22 mouse cellular contexts compared by ENCODE assay signal in genomic region chr3:84074777-84075176, GRCm38 (mm10).
"Had no signal": no experiment of that assay in that cellular context is flagged by ENCODE, and none has a peak within 500 bp of the region (broad histone marks: within the 10 kb centered on the region; RNA-seq: fewer than 3 reads in every experiment).

No protein-coding gene starts in this region.

- H3K27ac ChIP-seq: intestine, embryonic 15.5 days; layer of hippocampus, adult 2 months; limb, embryonic 12.5 days; limb, embryonic 15.5 days; liver, embryonic 14.5 days; macrophage; midbrain, embryonic 12.5 days; midbrain, embryonic 15.5 days; neural tube, embryonic 12.5 days; neural tube, embryonic 15.5 days had no signal

- H3K36me3 ChIP-seq: intestine, embryonic 15.5 days; limb, embryonic 12.5 days; limb, embryonic 15.5 days; midbrain, embryonic 12.5 days; midbrain, embryonic 15.5 days; neural tube, embryonic 12.5 days; neural tube, embryonic 15.5 days had no signal

- DNase-seq: kidney, adult 18-20 months; kidney, adult 9 months; kidney, postnatal 14 days; layer of hippocampus, adult 9-11 months; left cerebral cortex, postnatal 4 days; lung, adult 2 months; retina, postnatal 1 day; thymus, adult 2 months; thymus, postnatal 14 days; thymus, postnatal 4 days had no signal

- H3K4me1 ChIP-seq: intestine, embryonic 15.5 days; limb, embryonic 12.5 days; limb, embryonic 15.5 days; midbrain, embryonic 12.5 days; midbrain, embryonic 15.5 days; neural tube, embryonic 15.5 days had no signal

- ATAC-seq: lung, postnatal 0 days; midbrain, embryonic 15.5 days had no signal

- H3K4me2 ChIP-seq: intestine, embryonic 15.5 days; limb, embryonic 12.5 days; limb, embryonic 15.5 days; liver, embryonic 11.5 days; midbrain, embryonic 12.5 days; midbrain, embryonic 15.5 days; neural tube, embryonic 12.5 days; neural tube, embryonic 15.5 days had no signal

- H3K9me3 ChIP-seq: intestine, embryonic 15.5 days; limb, embryonic 12.5 days; limb, embryonic 15.5 days; midbrain, embryonic 12.5 days; midbrain, embryonic 15.5 days; neural tube, embryonic 15.5 days had no signal

- H3K27me3 ChIP-seq: intestine, embryonic 15.5 days; limb, embryonic 12.5 days; limb, embryonic 15.5 days; midbrain, embryonic 12.5 days; midbrain, embryonic 15.5 days; neural tube, embryonic 12.5 days; neural tube, embryonic 15.5 days had no signal

- H3K9ac ChIP-seq: intestine, embryonic 15.5 days; limb, embryonic 12.5 days; limb, embryonic 15.5 days; liver, embryonic 14.5 days; midbrain, embryonic 12.5 days; midbrain, embryonic 15.5 days; neural tube, embryonic 12.5 days; neural tube, embryonic 15.5 days had no signal

- H3K4me3 ChIP-seq: intestine, embryonic 15.5 days; layer of hippocampus, adult 2 months; limb, embryonic 12.5 days; limb, embryonic 15.5 days; midbrain, embryonic 12.5 days; midbrain, embryonic 15.5 days; neural tube, embryonic 12.5 days; neural tube, embryonic 15.5 days had no signal
